Mouse (Mus musculus): ENCODE data around the gene Grwd1.

DNA sequence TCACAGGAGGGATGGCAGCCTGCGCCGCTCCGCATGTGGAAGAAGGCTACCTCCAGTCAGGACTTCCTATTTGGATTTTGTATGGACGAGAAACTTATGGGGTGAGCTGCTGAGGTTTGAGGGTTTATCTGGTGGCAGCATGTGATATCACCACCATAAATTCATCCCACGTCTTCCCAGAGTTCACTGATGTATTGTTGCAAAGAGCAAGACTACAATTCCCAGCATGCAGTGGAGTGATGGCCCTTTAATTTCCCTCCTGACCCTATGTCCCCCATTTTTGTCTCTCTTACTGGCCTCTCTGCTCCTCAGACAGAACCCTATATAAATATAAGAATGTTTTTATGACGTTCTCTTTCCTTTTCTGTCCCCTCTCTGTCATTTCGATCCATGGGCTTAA is 32.1 kb upstream of the Grwd1 start:
- no peak for TF ChIP-seq POLR2A (IDR thresholded peaks at IDR 0.05; ENCODE audit: extremely low read depth, insufficient read depth, low read length)
- TF ChIP-seq CTCF (IDR thresholded peaks at IDR 0.05; ENCODE audit: extremely low read depth, insufficient read depth, low read length) = no peak

All from cortical plate, adult 2 months (tissue).